Mouse (Mus musculus): ENCODE data around the gene Fig4. TPM values are rescaled to one million over a fixed set of nuclear protein-coding genes. Genes with fewer than 3 reads are reported as not detected.

Gene Fig4
- polyA plus RNA-seq, 1 experiment from 2014 or later = 33.7 TPM

- Histone ChIP-seq H3K4me2 (ENCODE audit: low read length) (no peak overlapping the region), H3K36me3 (ENCODE audit: control insufficient read depth, insufficient read depth, low read length) (0 out of 2 replicates have a peak, but pooled peaks cover 7% of the 10 kb centered on the region), H3K9me3 (replicated peaks; ENCODE audit: control insufficient read depth, low read length) (no peaks in the 10 kb centered on the region), H3K4me3 (ENCODE audit: low read depth, low read length) (no peak overlapping the region), H3K27ac (ENCODE audit: low read depth, low read length) (no peak overlapping the region), H3K4me1 (ENCODE audit: control insufficient read depth, insufficient read depth, low read length) (no peaks in the 10 kb centered on the region), H3K9ac (ENCODE audit: low read length) (no peak overlapping the region), H3K27me3 (replicated peaks; ENCODE audit: control insufficient read depth, insufficient read depth, low read length) (no peaks in the 10 kb centered on the region)
- ATAC-seq (no peak), DNase-seq (ENCODE audit: low spot score) (no peak)
- WGBS = 94% methylated on average over 3 of the region's 3 CpGs
Observed at GRCm38 (mm10) chr10:41235584-41235983, 67.5 kb downstream of the Fig4 start.

- 0 out of 2 replicates have a peak, but pooled peaks cover 7% of the 10 kb centered on the region for H3K36me3 ChIP-seq (ENCODE audit: control insufficient read depth, insufficient read depth, low read length)
- H3K4me1 ChIP-seq (ENCODE audit: control insufficient read depth, insufficient read depth, low read length) = no peaks in the 10 kb centered on the region
- H3K4me3 ChIP-seq (ENCODE audit: low read depth, low read length) = no peak overlapping the region
- 79% methylated on average over 2 of the region's 2 CpGs for WGBS
- no peaks in the 10 kb centered on the region for H3K27me3 ChIP-seq (replicated peaks; ENCODE audit: control insufficient read depth, insufficient read depth, low read length)
- H3K9ac ChIP-seq (ENCODE audit: low read length) = no peak overlapping the region
- ATAC-seq = no peak
- DNase-seq (ENCODE audit: low spot score) = no peak
- H3K27ac ChIP-seq (ENCODE audit: low read depth, low read length) = no peak overlapping the region
- no peak overlapping the region for H3K4me2 ChIP-seq (ENCODE audit: low read length)
- H3K9me3 ChIP-seq (replicated peaks; ENCODE audit: control insufficient read depth, low read length) = no peaks in the 10 kb centered on the region
Observed at GRCm38 (mm10) chr10:41235159-41235558, 67.9 kb downstream of the Fig4 start.

- H3K4me1 ChIP-seq (ENCODE audit: control insufficient read depth, insufficient read depth, low read length) = no peaks in the 10 kb centered on the region
- WGBS = 87% methylated on average over 9 of the region's 9 CpGs
- no peaks in the 10 kb centered on the region for H3K27me3 ChIP-seq (replicated peaks; ENCODE audit: control insufficient read depth, insufficient read depth, low read length)
- H3K4me3 ChIP-seq (ENCODE audit: low read depth, low read length) = no peak overlapping the region
- H3K4me2 ChIP-seq (ENCODE audit: low read length) = no peak overlapping the region
- no peak overlapping the region for H3K27ac ChIP-seq (ENCODE audit: low read depth, low read length)
- no peaks in the 10 kb centered on the region for H3K9me3 ChIP-seq (replicated peaks; ENCODE audit: control insufficient read depth, low read length)
- H3K36me3 ChIP-seq (ENCODE audit: control insufficient read depth, insufficient read depth, low read length) = 0 out of 2 replicates have a peak, but pooled peaks cover 3% of the 10 kb centered on the region
- DNase-seq (ENCODE audit: low spot score) (no peak), ATAC-seq (no peak)
- H3K9ac ChIP-seq (ENCODE audit: low read length) = no peak overlapping the region
Observed at GRCm38 (mm10) chr10:41234552-41234951, 68.5 kb downstream of the Fig4 start.

- no peak for DNase-seq (ENCODE audit: low spot score)
- Histone ChIP-seq H3K27me3 (replicated peaks; ENCODE audit: control insufficient read depth, insufficient read depth, low read length) (no peaks in the 10 kb centered on the region), H3K27ac (ENCODE audit: low read depth, low read length) (no peak overlapping the region), H3K9ac (ENCODE audit: low read length) (no peak overlapping the region), H3K4me2 (ENCODE audit: low read length) (no peak overlapping the region), H3K36me3 (ENCODE audit: control insufficient read depth, insufficient read depth, low read length) (no peaks in the 10 kb centered on the region), H3K4me3 (ENCODE audit: low read depth, low read length) (no peak overlapping the region), H3K9me3 (replicated peaks; ENCODE audit: control insufficient read depth, low read length) (no peaks in the 10 kb centered on the region), H3K4me1 (ENCODE audit: control insufficient read depth, insufficient read depth, low read length) (no peaks in the 10 kb centered on the region)
- ATAC-seq = no peak
- WGBS = 91% methylated on average over 6 of the region's 6 CpGs
Observed at GRCm38 (mm10) chr10:41233140-41233539, 69.9 kb downstream of the Fig4 start.

GRCm38 (mm10) chr10:41231163-41231835 is 71.8 kb downstream of the Fig4 start:
- Histone ChIP-seq H3K9me3 (replicated peaks; ENCODE audit: control insufficient read depth, low read length) (no peaks in the 10 kb centered on the region), H3K4me2 (ENCODE audit: low read length) (no peak overlapping the region), H3K4me3 (ENCODE audit: low read depth, low read length) (no peak overlapping the region), H3K36me3 (ENCODE audit: control insufficient read depth, insufficient read depth, low read length) (no peaks in the 10 kb centered on the region), H3K4me1 (ENCODE audit: control insufficient read depth, insufficient read depth, low read length) (no peaks in the 10 kb centered on the region), H3K27me3 (replicated peaks; ENCODE audit: control insufficient read depth, insufficient read depth, low read length) (no peaks in the 10 kb centered on the region), H3K27ac (ENCODE audit: low read depth, low read length) (no peak overlapping the region), H3K9ac (ENCODE audit: low read length) (no peak overlapping the region)
- DNase-seq (ENCODE audit: low spot score) (no peak), ATAC-seq (no peak)
- WGBS = 81% methylated on average over 6 of the region's 6 CpGs

- no peak overlapping the region for H3K4me3 ChIP-seq (ENCODE audit: low read depth, low read length)
- H3K4me2 ChIP-seq (ENCODE audit: low read length) = no peak overlapping the region
- H3K4me1 ChIP-seq (ENCODE audit: control insufficient read depth, insufficient read depth, low read length) = no peaks in the 10 kb centered on the region
- no peak overlapping the region for H3K9ac ChIP-seq (ENCODE audit: low read length)
- 93% methylated on average over 7 of the region's 7 CpGs for whole genome bisulfite sequencing
- no peaks in the 10 kb centered on the region for H3K36me3 ChIP-seq (ENCODE audit: control insufficient read depth, insufficient read depth, low read length)
- H3K27ac ChIP-seq (ENCODE audit: low read depth, low read length) = no peak overlapping the region
- H3K27me3 ChIP-seq (replicated peaks; ENCODE audit: control insufficient read depth, insufficient read depth, low read length) = no peaks in the 10 kb centered on the region
- ATAC-seq = no peak
- DNase-seq (ENCODE audit: low spot score) = no peak
- H3K9me3 ChIP-seq (replicated peaks; ENCODE audit: control insufficient read depth, low read length) = no peaks in the 10 kb centered on the region
Observed at GRCm38 (mm10) chr10:41227626-41228025, 75.4 kb downstream of the Fig4 start.

GRCm38 (mm10) chr10:41223499-41223898 is 79.6 kb downstream of the Fig4 start:
- Histone ChIP-seq H3K9me3 (replicated peaks; ENCODE audit: control insufficient read depth, low read length) (no peaks in the 10 kb centered on the region), H3K27me3 (replicated peaks; ENCODE audit: control insufficient read depth, insufficient read depth, low read length) (no peaks in the 10 kb centered on the region), H3K27ac (ENCODE audit: low read depth, low read length) (no peak overlapping the region), H3K4me2 (ENCODE audit: low read length) (no peak overlapping the region), H3K4me3 (ENCODE audit: low read depth, low read length) (no peak overlapping the region), H3K4me1 (ENCODE audit: control insufficient read depth, insufficient read depth, low read length) (no peaks in the 10 kb centered on the region), H3K36me3 (ENCODE audit: control insufficient read depth, insufficient read depth, low read length) (no peaks in the 10 kb centered on the region), H3K9ac (ENCODE audit: low read length) (no peak overlapping the region)
- DNase-seq (ENCODE audit: low spot score) = no peak
- 86% methylated on average over 4 of the region's 4 CpGs for WGBS
- no peak for ATAC-seq

GRCm38 (mm10) chr10:41221204-41221603 is 81.9 kb downstream of the Fig4 start:
- Histone ChIP-seq H3K4me1 (ENCODE audit: control insufficient read depth, insufficient read depth, low read length) (no peaks in the 10 kb centered on the region), H3K4me2 (ENCODE audit: low read length) (no peak overlapping the region), H3K27ac (ENCODE audit: low read depth, low read length) (no peak overlapping the region), H3K4me3 (ENCODE audit: low read depth, low read length) (no peak overlapping the region), H3K27me3 (replicated peaks; ENCODE audit: control insufficient read depth, insufficient read depth, low read length) (no peaks in the 10 kb centered on the region), H3K36me3 (ENCODE audit: control insufficient read depth, insufficient read depth, low read length) (no peaks in the 10 kb centered on the region), H3K9me3 (replicated peaks; ENCODE audit: control insufficient read depth, low read length) (no peaks in the 10 kb centered on the region), H3K9ac (ENCODE audit: low read length) (no peak overlapping the region)
- DNase-seq (ENCODE audit: low spot score) (peak; percentile 50), ATAC-seq (peak; percentile 62; the same call in 1 of the 2 replicates)
- WGBS = 67% methylated on average over 4 of the region's 4 CpGs

GRCm38 (mm10) chr10:41218897-41219296 is 84.2 kb downstream of the Fig4 start:
- Histone ChIP-seq H3K4me2 (ENCODE audit: low read length) (no peak overlapping the region), H3K36me3 (ENCODE audit: control insufficient read depth, insufficient read depth, low read length) (no peaks in the 10 kb centered on the region), H3K9ac (ENCODE audit: low read length) (no peak overlapping the region), H3K4me3 (ENCODE audit: low read depth, low read length) (no peak overlapping the region), H3K27me3 (replicated peaks; ENCODE audit: control insufficient read depth, insufficient read depth, low read length) (no peaks in the 10 kb centered on the region), H3K9me3 (replicated peaks; ENCODE audit: control insufficient read depth, low read length) (no peaks in the 10 kb centered on the region), H3K4me1 (ENCODE audit: control insufficient read depth, insufficient read depth, low read length) (no peaks in the 10 kb centered on the region), H3K27ac (ENCODE audit: low read depth, low read length) (no peak overlapping the region)
- ATAC-seq = no peak
- 80% methylated on average over 10 of the region's 10 CpGs for WGBS
- no peak for DNase-seq (ENCODE audit: low spot score)

All from forebrain, embryonic 14.5 days (tissue).